Mouse (Mus musculus) fat pad, adult 2 months (tissue): ENCODE measurements around the gene Rsph10b.

Experiments
- DNase-seq: peaks from one replicate; pipeline ENCODE4 v3.0.0-alpha.2; 2011; ENCODE audit warnings: low read depth, low spot score; ENCODE audit errors: extremely low read depth

Gene Rsph10b

DNA sequence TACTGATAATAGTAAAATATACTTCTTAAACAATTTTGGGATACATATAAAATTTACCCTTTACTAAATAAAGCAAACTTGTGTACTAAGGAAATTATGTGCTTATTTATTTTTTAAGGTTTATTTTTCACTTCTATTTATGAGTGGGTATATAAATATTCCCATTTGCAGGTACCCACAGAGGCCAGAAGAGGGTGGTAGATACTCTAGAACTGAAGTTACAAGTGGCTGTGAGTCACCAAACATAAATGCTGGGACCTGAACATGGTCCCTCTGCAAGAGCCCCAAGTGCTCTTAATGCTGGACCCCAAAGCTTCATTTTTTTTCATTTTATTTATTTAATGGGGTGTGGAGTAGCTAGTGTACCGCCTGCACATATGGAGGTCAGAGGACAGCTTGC, 1.0 kb downstream of the Rsph10b start:
- no peak for DNase-seq

DNA sequence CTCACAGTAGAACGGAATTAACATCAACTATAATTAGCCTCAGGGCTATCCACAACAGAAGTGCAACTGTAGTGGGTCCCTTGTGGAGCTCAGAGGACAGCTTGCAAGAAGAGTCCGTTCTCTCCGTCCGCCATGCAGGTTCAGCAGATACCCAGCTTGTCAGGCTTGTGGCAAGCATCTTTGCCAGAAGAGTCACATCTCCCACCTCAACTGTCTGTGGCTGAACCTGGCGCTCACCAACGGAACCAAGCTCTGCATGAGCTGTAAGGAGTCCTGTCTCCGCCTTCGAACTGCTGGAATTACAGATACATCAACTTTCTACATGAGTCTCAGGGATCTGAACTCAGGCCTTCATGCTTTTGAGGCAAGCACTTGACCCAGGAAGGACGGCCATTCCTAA, 3.3 kb downstream of the Rsph10b start:
- no peak for DNase-seq

DNA sequence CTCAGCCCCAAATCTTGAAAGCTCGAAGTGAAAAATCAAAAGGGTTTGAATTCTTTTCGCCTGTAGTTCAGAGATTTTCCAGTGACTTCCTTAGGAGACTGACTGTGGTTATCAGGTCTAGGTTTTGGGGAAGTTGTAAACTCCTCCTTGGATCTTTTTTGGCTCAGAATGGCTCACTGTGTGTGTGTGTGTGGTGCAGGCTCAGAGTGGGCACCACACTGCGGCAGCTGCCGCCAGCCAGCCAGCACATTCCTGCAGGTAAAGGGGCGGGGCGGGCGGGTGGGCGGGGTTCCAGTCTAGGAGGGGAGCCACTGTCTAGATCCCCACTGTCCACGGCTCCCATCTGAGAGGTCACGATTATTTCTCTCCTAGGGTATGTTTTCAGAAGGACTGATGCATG, 8.8 kb downstream of the Rsph10b start:
- no peak for DNase-seq

DNA sequence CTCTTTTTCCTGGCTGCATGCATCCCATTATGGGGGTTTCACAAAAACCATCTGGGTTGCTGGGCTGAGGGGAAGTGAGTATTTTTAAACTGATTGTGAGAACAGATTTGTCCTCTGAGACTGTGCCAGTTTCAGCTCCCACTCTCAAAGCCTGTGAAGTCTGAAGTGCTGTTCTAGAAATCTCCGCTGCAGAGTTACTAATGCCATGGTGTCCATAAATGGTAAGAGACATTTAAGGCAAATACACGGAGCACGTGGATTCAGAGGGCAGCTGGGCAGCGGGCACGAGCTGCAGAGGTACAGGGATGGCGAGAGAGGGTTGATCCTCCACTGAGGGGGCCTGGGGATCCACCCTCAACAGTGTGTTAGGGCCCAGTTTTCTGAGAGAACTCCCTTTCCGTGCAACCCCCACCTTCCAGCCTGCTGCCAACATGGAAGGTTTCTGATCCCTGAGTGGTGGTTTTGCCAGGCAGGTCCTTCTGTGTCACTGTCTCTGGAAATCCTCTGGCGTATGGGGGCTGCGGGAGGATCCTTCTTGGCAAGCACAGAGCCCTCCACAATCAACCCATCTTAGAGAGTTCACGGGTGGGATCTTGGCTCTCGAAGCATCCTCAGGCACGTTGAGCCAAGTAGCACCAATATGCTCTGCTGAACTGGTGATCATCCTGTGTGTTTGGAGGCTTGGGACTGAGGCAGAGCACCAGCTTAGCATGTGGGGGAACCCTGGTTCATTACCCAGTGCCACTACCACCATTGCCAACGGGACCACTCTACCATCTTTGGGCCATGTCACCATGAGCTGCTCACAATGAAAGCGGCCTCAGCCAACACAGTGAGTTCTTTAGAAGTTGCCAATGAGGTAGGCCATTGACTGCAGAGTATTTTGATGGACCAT, 10.6 kb downstream of the Rsph10b start:
- no peak for DNase-seq

DNA sequence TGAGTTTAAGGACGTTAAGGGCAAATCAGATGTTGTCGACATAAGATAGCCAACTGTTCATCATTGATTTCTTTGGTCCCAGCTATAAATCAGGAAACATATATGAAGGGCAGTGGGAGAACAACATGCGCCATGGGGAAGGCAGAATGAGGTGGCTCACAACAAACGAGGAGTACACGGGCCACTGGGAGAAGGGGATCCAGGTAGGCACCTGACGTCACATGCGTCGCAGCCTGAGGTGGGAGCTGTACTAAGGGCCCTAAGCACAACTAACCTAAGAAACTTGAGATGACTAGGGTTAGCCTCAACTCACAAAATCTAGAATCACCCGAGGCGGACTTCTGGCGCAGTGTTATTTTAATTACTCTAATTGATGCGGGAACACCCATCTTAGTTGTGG, 15.5 kb downstream of the Rsph10b start:
- DNase-seq = no peak

DNA sequence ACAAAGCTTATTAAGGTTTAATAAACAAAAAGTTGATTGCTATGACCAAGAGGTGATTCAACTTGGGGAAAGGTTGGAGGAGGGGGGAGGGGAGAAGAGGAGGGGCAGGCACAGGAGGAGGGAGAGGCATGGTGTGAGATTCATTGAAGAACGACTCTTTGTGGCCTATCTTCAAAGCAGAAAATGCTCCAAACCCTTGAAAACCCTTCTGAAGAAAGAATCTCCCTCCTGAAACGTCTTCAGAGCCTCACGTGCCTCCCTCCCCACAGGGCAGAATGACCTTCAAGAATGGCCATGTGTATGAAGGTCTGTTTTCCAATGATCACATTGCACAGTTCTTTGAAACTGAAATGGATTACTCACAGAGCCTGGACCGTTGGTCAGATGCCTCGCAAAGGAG, 17.2 kb downstream of the Rsph10b start:
- DNase-seq = no peak

DNA sequence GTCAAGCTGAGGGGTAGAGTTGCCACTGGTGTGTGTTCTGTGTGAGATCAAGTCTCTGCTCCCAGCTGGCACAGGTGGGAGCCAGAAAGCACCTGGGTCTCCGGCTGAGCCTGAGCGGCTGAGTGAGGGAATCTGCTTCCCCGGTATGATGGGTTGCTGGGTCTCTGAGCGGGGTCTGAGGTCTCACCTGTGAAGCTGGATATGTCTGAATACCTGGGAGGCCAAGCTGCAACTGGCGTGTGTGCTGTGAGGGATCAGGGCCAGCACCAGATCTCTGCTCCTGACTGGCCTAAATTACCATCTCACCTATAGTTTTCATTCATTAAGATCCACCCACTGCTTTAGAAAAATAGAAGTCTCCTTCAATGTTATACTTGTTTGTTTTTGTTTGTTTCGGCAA, 24.3 kb downstream of the Rsph10b start:
- DNase-seq = no peak

DNA sequence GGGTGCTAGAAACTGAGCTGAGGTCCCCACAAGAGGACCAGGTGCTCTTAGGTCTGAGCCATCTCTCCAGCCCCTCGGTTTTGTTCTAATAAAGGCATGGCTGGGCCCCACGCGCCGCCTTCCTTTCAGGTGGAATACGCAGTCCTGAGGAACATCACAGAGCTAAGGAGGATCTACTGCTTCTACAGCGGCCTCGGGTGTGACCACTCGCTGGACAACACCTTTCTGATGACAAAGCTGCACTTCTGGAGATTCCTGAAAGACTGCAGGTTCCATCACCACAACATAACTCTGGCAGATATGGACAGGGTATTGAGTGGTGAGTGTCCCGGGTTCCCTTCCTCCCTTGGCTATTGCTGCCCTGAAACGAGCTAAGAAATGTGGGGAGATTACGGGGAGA, 26.7 kb downstream of the Rsph10b start:
- no peak for DNase-seq

DNA sequence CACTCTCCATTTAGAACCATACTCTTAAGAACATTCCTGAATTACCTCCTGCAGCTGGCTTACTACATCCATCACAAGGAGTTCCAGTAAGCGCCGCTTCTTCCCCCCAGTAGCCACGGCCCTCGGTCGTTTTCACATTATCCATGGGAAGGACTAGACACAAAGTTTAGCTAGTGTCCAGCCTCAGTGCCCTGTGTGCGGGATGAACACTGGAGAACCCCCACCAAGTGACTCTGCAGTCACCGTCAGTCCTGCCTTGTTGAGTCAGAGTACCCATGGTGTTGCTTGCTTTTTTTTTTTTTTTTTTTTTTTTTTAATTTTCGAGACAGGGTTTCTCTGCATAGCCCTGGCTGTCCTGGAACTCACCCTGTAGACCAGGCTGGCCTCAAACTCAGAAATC, 28.3 kb downstream of the Rsph10b start:
- DNase-seq = no peak

DNA sequence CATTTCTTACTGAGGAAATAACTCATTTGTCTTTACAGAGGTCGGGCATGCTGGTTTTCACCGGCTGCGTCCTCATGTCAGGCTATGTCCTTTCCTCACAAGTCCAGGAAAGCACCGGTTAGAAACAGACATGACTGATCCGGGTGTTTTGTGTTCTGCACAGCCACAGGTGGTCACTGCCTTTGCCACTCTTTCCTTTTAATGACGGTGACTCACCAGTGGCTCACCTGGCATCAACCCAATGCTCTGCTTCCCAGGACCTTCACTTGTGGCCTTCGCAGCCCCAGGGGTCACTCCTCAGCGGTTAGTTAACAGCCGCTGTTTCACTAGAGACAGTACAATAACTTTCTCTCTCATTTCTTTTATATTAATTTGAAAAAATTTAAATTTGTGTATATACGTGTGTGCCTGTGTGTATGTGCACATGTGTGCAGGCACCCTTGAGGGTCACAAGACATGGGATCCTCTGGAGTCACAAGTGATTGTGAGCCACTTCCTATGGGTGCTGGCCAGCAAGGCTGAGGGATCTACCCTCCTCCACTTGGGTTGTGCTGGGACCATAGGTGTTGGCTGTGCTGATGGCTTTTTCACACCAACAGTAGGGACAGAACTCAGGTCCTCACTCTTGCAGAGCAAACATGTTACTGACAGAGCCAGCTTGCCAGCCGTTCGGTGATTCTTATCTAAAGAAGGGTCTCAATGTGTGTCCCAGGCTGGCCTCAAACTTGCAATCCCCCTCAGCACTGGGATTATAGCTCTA, 32.9 kb downstream of the Rsph10b start:
- no peak for DNase-seq

DNA sequence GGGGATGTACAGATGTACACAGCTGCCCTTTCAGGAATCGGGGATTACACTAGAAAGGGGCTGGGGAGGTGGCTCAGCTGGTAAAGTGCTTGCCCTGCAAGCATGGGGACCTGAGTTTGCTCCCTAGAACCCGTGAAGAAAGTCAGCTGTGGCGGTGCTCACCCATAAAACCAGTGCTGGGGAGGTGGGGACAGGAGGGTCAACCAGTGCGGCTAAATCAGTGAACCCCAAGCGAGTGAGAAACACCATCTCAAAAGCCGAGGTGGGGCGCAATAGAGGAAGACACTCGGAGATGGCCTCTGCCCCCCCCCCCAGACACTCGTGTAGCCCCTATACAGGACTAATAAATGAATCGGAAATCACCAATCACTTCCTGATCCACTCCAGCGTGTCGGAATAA, 33.8 kb downstream of the Rsph10b start:
- no peak for DNase-seq

DNA sequence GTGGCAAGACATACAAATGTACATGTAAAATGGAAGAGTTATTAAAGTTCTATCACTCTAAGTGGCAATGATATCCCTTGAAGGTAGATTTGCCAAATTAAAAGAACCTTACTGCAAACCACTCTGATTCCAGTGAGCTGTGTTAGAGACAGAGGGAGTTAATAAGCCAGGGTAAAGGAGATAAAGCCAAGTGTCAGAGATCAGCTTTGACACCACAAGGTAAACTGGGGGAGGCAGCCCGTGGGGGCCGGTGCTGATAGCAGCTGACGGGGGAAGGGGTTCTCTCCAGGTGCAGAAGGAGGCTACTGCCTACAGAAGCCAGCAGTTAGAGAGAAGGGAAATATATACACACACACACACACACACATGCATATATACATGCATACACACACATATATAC, 39.8 kb downstream of the Rsph10b start:
- no peak for DNase-seq

DNA sequence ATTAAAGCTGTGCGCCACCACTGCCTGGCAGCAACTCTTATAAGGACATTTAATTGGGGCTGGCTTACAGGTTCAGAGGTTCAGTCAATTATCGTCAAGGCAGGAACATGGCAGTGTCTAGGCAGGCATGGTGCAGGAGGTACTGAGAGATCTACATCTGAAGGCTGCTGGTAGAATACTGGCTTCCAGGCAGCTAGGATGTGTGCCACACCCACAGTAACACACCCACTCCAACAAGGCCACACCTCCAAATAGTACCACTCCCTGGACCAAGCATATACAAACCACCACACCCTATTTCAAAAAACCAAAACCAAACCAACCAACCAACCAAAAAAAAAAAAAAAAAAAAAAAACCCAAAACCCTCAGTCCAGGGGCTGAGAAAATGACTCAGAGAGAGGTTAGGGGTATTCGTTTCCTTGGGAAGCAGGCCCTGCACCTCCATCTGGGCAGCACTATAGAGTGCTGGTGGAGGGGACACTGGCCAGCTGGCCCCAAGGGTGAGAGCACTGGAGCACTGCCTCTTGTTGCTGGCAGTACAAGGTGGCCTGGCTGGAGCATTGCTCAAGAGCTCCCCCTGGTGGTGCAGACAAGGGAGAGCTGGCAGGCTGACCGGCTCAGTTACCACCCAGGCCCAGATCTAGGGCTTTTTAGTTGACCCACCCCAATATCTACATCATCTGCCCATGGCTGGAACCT, 42.2 kb downstream of the Rsph10b start:
- no peak for DNase-seq

DNA sequence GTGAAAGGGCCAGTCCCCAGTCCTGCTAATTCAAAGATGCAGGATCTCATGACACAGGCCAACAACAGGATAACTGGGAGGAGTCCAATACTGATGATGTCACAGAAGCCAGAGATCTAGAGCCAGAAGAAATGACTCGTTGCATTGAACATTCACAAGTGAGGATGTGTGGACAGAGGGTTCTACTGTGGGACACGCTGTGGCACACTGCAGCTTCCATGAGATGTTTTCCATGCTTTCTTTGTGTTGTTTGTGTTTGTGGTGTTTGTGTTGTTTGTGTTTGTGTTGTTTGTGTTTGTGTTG, 42.7 kb downstream of the Rsph10b start:
- DNase-seq = no peak

DNA sequence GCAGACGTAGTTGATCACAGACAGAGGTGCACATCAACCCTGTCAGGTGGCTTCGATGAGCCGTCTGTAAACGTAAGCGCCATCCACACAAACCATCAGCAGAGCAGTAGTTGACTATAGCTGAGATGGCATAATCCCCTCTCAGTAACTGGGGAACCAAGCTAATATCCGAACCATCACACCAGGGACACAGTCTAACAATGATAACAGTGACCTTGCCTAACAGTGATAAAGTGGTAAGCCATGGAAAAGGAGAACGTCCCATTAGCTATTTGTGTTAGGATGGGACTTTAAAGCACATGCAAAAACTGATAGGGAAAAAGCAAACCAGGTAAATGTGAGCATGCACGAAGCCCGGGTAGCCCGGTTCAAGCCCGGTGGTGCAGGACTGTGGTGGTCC, 43.4 kb downstream of the Rsph10b start:
- DNase-seq = no peak

DNA sequence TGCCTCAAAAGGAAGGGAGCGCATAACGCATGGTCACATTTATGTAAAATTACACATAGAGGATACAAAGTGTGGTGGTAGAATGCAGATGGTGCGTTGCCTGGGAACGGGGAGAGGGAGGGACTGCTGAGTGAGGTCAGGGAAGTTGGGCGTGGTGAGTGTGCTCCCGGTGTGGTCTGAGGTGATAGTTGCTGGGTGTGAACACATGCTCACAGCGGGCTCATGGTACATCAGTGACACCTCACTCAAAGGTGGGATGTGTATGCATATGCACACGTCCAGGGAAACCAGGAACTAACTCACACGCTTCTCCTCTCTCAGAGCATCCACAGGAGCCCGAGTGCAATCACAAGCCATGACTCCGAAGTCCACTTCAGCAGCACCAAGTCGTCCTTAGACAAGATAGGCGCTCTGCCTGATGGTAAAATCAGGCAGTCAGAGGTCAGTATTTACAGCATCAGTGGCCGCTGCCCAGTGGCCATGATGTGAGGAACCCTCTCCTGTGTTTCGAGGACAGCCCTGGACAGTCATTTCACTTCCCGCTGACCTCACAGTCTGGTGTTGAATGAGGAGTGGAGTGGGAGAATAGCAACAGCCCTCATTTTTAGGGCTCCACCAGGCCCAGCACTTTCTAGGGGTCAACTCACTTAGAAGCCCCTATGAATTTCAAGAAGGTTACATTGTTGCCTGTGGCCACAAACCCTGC, 44.0 kb downstream of the Rsph10b start:
- DNase-seq = no peak

DNA sequence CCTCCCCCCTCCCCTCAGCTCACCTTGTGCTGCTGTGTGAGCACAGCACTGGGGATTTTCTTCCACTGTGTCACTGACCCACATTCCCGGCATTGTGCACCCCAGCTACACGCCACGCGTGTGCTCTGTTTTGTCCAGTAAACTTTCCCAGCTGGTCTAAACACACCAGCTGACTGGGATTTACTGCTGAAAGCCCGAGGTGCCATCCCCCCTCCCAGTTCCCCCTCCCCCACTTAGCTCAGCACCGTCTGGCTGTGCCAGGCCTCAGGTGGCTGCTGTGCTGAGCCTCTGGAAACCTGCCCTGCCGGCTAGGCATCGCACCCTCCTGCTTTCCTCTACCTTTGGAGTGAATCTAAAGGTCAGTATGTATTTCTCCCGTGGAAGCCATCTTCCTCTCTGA, 48.0 kb downstream of the Rsph10b start:
- DNase-seq = no peak

DNA sequence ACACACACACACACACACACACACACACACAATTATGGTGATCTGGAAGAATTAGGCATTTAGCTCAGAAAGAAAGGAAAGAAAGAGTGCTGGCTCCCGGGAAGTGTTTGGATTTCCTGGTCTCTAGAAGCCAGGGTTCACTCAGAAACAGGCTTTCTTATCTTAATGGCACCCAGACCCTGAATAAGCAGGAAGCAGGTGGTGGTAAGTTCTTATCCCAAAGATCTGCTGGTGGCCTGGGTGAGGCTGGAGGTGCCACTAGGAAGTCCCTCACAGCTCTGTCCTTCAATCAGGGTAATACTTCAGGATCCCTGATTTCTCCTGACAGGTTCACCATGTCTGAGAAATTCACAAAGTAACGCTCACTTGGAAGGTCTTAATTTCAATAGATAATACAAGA, 49.5 kb downstream of the Rsph10b start:
- DNase-seq = no peak

DNA sequence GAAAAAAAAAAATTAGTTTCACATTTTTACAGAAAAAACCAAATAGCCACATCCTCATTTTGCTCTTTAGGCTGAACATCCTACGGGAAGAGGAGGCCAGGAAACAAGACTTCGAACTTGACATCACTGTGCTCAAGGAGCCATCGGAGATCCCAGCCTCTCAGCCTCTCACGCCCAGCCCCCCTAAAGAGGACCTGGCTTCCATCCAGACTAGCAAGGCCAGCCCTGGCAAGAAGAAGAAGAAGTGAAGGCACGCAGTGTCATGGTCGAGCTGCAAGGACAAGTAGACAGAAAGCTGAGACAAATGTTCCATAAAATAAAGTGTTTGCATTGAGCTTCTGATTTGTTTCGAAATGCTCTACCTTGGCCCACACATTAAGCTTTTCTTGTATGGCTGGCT, 52.5 kb downstream of the Rsph10b start:
- DNase-seq = no peak

DNA sequence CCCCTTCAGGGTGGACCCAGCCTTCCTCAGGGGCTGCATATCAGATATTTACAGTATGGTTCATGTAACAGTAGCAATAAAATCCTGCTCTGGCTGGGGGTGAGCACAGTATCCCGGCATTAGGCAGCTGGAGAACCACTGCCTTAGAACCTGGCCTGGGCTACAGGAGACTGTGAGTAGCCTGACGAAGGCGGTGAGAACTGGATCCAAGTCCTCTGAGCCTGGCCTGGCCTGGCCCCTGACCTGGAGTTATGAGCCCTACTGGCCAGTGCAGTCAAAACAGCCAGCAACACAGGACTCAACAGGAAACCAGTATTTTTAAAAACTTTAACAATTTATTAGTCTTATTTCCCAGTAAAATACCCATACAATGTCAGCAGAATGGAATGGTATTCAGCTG, 54.8 kb downstream of the Rsph10b start:
- no peak for DNase-seq

DNA sequence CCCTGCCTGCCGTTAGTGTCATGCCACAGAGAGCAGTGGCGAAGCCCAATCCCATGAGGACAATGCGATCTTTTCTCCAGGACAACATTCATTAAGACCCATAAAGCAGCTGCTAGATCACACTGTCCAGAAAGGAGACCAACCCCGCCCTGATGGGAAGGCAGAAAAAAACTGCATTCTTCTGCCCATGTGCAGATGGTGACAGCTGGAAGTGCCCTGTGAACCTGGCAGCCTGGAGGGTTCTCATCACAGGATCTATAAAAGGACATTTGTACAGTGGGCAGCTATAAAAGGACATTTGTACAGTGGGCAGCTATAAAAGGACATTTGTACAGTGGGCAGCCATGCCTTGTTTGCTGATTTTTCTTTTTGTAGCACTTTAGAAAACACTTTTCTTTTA, 56.2 kb downstream of the Rsph10b start:
- no peak for DNase-seq
